Comparison of ENCODE assay signal across 37 mouse cellular contexts in the genomic region with DNA sequence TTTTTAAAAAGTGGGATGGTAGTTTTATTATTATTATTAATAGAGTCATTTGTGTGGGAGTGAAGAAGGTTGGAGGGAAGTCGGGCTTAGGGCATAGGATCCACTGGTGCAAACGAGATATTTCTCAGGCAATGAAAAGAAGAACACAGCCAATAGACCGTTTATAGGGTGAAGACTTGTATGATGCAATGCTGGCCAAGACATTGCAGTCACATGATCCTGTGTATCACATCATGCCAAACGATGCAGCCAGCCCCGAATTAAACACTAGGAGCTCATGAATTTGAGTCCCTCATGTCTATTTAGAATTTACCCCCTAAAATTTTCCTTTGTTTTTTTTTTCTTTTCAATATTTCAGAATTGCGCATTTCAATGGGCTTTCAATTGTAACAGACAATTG. TPM values are rescaled to one million over a fixed set of nuclear protein-coding genes. Genes with fewer than 3 reads are reported as not detected.
DNase-seq lines count a peak whose midpoint lies in the region; TF ChIP-seq lines count a peak whose summit lies in the region.
"Had no signal": no experiment of that assay in that cellular context is flagged by ENCODE, and none has a peak within 500 bp of the region (broad histone marks: within the 10 kb centered on the region; RNA-seq: fewer than 3 reads in every experiment).

No protein-coding gene starts in this region.

- no peak overlapping the region for H3K9ac ChIP-seq in heart, adult 2 months (ENCODE audit: low read depth, low read length)
- H3K9ac ChIP-seq in MEL (ENCODE audit: control insufficient read depth, low read depth, low read length, poor library complexity, severe bottlenecking) = no peak overlapping the region
- H3K9ac ChIP-seq: embryonic facial prominence, embryonic 13.5 days; forebrain, embryonic 12.5 days; forebrain, embryonic 15.5 days; heart, embryonic 12.5 days; heart, embryonic 15.5 days; hindbrain, embryonic 13.5 days; intestine, embryonic 15.5 days had no signal

- no peaks in the 10 kb centered on the region for H3K36me3 ChIP-seq in heart, adult 2 months (ENCODE audit: control insufficient read depth, insufficient read depth, low read length)
- no peaks in the 10 kb centered on the region for H3K36me3 ChIP-seq in MEL (ENCODE audit: control insufficient read depth in 1 of 2, insufficient read depth in 2 of 2, low read length in 2 of 2)
- H3K36me3 ChIP-seq: embryonic facial prominence, embryonic 10.5 days; embryonic facial prominence, embryonic 13.5 days; forebrain, embryonic 12.5 days; forebrain, embryonic 15.5 days; G1E; heart, embryonic 12.5 days; heart, embryonic 15.5 days; hindbrain, embryonic 10.5 days; hindbrain, embryonic 13.5 days; intestine, embryonic 15.5 days had no signal

- no peak overlapping the region for H3K4me3 ChIP-seq in heart, adult 2 months
- H3K4me3 ChIP-seq in MEL (ENCODE audit: control insufficient read depth in 1 of 2, insufficient read depth in 1 of 2, low read depth in 2 of 2, low read length in 2 of 2) = no peak overlapping the region
- no peak overlapping the region for H3K4me3 ChIP-seq in layer of hippocampus, adult 2 months
- H3K4me3 ChIP-seq: embryonic facial prominence, embryonic 10.5 days; embryonic facial prominence, embryonic 13.5 days; erythroblast, embryonic 14.5 days; forebrain, embryonic 12.5 days; forebrain, embryonic 15.5 days; heart, embryonic 12.5 days; heart, embryonic 15.5 days; hindbrain, embryonic 10.5 days; hindbrain, embryonic 13.5 days; intestine, embryonic 15.5 days had no signal

- DNase-seq in heart, adult 11 months = peak; percentile 61
- no peak for DNase-seq in heart, adult 2 months
- DNase-seq in 3T3-L1 (ENCODE audit: low read depth, low spot score) (peak; percentile 9), MEL (ENCODE audit: low read depth, low spot score) (no peak)
- peak; percentile 5 for DNase-seq in brain, embryonic 14.5 days (ENCODE audit: low read depth)
- no peak for DNase-seq in left cerebral cortex, adult 8-10 months (ENCODE audit: low spot score in 2 of 2)
- DNase-seq in layer of hippocampus, adult 2 months (ENCODE audit: low spot score in 2 of 2) = no peak
- DNase-seq: adrenal gland, postnatal 10 days; adrenal gland, postnatal 36 days; cerebellum, adult 11 months; cerebellum, adult 2 months; cerebellum, adult 9-11 months; cerebellum, postnatal 25 days; embryo, embryonic 11 days; gastrocnemius, postnatal 10 days; gastrocnemius, postnatal 36 days; heart, postnatal 10 days; heart, postnatal 36 days; kidney, adult 11 months had no signal

- H3K79me2 ChIP-seq in heart, adult 2 months (replicated peaks; ENCODE audit: control insufficient read depth, insufficient read depth, low read length) = no peaks in the 10 kb centered on the region
- H3K79me2 ChIP-seq in MEL (ENCODE audit: control insufficient read depth, insufficient read depth, low read length, poor library complexity) = no peaks in the 10 kb centered on the region

- 72% methylated on average over 6 of the region's 6 CpGs for WGBS in heart, adult 2 months

- no peaks in the 10 kb centered on the region for H3K9me3 ChIP-seq in MEL (replicated peaks; ENCODE audit: insufficient read depth, low read length)
- H3K9me3 ChIP-seq: embryonic facial prominence, embryonic 10.5 days; embryonic facial prominence, embryonic 13.5 days; forebrain, embryonic 12.5 days; forebrain, embryonic 15.5 days; G1E; heart, embryonic 12.5 days; heart, embryonic 15.5 days; hindbrain, embryonic 10.5 days; hindbrain, embryonic 13.5 days; intestine, embryonic 15.5 days had no signal

- H3K4me1 ChIP-seq in heart, adult 2 months (ENCODE audit: control insufficient read depth, insufficient read depth, low read length) = no peaks in the 10 kb centered on the region
- no peaks in the 10 kb centered on the region for H3K4me1 ChIP-seq in MEL (ENCODE audit: control insufficient read depth in 1 of 2, insufficient read depth in 2 of 2, low read length in 2 of 2)
- H3K4me1 ChIP-seq: embryonic facial prominence, embryonic 10.5 days; embryonic facial prominence, embryonic 13.5 days; forebrain, embryonic 12.5 days; forebrain, embryonic 15.5 days; heart, embryonic 15.5 days; hindbrain, embryonic 10.5 days; hindbrain, embryonic 13.5 days; intestine, embryonic 15.5 days had no signal

- TF ChIP-seq CTCF in heart, adult 2 months (IDR thresholded peaks at IDR 0.05) = no peak
- TF ChIP-seq CTCF in MEL (IDR thresholded peaks at IDR 0.05 in 2 of 3, conservative IDR thresholded peaks at IDR 0.05 in 1 of 3; ENCODE audit: control insufficient read depth in 1 of 3, insufficient read depth in 1 of 3, low read depth in 2 of 3, low read length in 3 of 3, poor library complexity in 1 of 3, severe bottlenecking in 1 of 3) = no peak
- TF ChIP-seq CTCF in brain, embryonic 14.5 days (IDR thresholded peaks at IDR 0.05; ENCODE audit: borderline replicate concordance, extremely low read depth, insufficient read depth, insufficient read length) = no peak
- TF ChIP-seq CTCF in layer of hippocampus, adult 2 months (conservative IDR thresholded peaks at IDR 0.05) = no peak

- no peak for TF ChIP-seq POLR2A in heart, adult 2 months (IDR thresholded peaks at IDR 0.05; ENCODE audit: insufficient read depth, low read depth, low read length)
- no peak for TF ChIP-seq POLR2A in MEL (IDR thresholded peaks at IDR 0.05; ENCODE audit: control insufficient read depth in 1 of 2, insufficient read depth in 1 of 2, low read depth in 1 of 2, low read length in 2 of 2, poor library complexity in 1 of 2)
- no peak for TF ChIP-seq POLR2A in brain, embryonic 14.5 days (IDR thresholded peaks at IDR 0.05; ENCODE audit: borderline replicate concordance, extremely low read depth, insufficient read depth, insufficient read length, poor library complexity, severe bottlenecking)

- TF ChIP-seq RAD21 in MEL (IDR thresholded peaks at IDR 0.05; ENCODE audit: low read depth, low read length) = no peak

- no peaks in the 10 kb centered on the region for H3K27me3 ChIP-seq in heart, adult 2 months (ENCODE audit: control insufficient read depth, insufficient read depth, low read length)
- H3K27me3 ChIP-seq in MEL (ENCODE audit: control insufficient read depth in 1 of 2, insufficient read depth in 2 of 2, low read length in 2 of 2) = no peaks in the 10 kb centered on the region
- H3K27me3 ChIP-seq: embryonic facial prominence, embryonic 13.5 days; forebrain, embryonic 12.5 days; forebrain, embryonic 15.5 days; heart, embryonic 12.5 days; heart, embryonic 15.5 days; hindbrain, embryonic 13.5 days; intestine, embryonic 15.5 days had no signal

- intact Hi-C loops in heart, adult 2 months (cut with DNase I) = no loop called here

- H3K27ac ChIP-seq in heart, adult 2 months = no peak overlapping the region
- no peak overlapping the region for H3K27ac ChIP-seq in MEL (ENCODE audit: control insufficient read depth, low read depth, low read length)
- H3K27ac ChIP-seq in layer of hippocampus, adult 2 months = no peak overlapping the region
- H3K27ac ChIP-seq: embryonic facial prominence, embryonic 10.5 days; embryonic facial prominence, embryonic 13.5 days; forebrain, embryonic 12.5 days; forebrain, embryonic 15.5 days; heart, embryonic 15.5 days; hindbrain, embryonic 10.5 days; hindbrain, embryonic 13.5 days; intestine, embryonic 15.5 days had no signal

- no peak for TF ChIP-seq EP300 in heart, adult 2 months (IDR thresholded peaks at IDR 0.05; ENCODE audit: insufficient read depth, low read depth, low read length)
- TF ChIP-seq EP300 in MEL (IDR thresholded peaks at IDR 0.05; ENCODE audit: low read depth in 1 of 2, low read length in 2 of 2) = no peak

TF ChIP-seq in MEL, 35 proteins besides CTCF, POLR2A, EP300 and RAD21:
- no peak for TF ChIP-seq GABPA (IDR thresholded peaks at IDR 0.05; ENCODE audit: low read depth, low read length)
- TF ChIP-seq JUND (IDR thresholded peaks at IDR 0.05; ENCODE audit: low read depth, low read length) = no peak
- peak; percentile 73; the same call in 1 of the 2 replicates for TF ChIP-seq USF1 (IDR thresholded peaks at IDR 0.05; ENCODE audit: low read depth, low read length)

RNA-seq across cellular contexts. Expression of gene Tnp1, which starts 13.0 kb away (rescaled TPM):
- total RNA-seq in heart, adult 2 months (2021) = not detected
- 1.1 and 2.4 TPM in 2 replicates for polyA plus RNA-seq in heart, adult 2 months (2012; rRNA removed)
- total RNA-seq in MEL (2012; rRNA removed) = not detected in 2 replicates
- polyA plus RNA-seq in MEL (2012; ENCODE audit: insufficient read depth in 1 of 2, insufficient read length in 2 of 2, low read depth in 1 of 2, low replicate concordance in 2 of 2, missing spikeins in 1 of 2) = not detected
- polyA plus RNA-seq in brain, embryonic 14.5 days (2012; rRNA removed) = not detected in 2 replicates
- total RNA-seq in left cerebral cortex, adult 8-10 months (2022) = not detected
- not detected for total RNA-seq in layer of hippocampus, adult 2 months (2021)
- total RNA-seq: adrenal gland, adult 18-20 months; adrenal gland, postnatal 10 days; adrenal gland, postnatal 36 days; CH12.LX; G1E; gastrocnemius, postnatal 10 days; gastrocnemius, postnatal 36 days; granulocyte monocyte progenitor cell, adult 5-6 weeks; heart, postnatal 10 days; heart, postnatal 36 days had no signal
- polyA plus RNA-seq: cerebellum, adult 2 months; cortical plate, adult 2 months; embryonic facial prominence, embryonic 10.5 days; embryonic facial prominence, embryonic 13.5 days; erythroblast, embryonic 14.5 days; forebrain, embryonic 12.5 days; forebrain, embryonic 15.5 days; frontal cortex, adult 2 months; G1E; heart, embryonic 12.5 days; heart, embryonic 15.5 days; hindbrain, embryonic 10.5 days; hindbrain, embryonic 13.5 days; hindbrain, embryonic 16.5 days; intestine, embryonic 15.5 days; Patski had no signal

Comparison
In these comparisons a context has a peak if more than half of its experiments do, and no peak if none do; other contexts are left out.
1. DNase-seq: peak in heart, adult 11 months (single experiment), 3T3-L1 (single experiment) and brain, embryonic 14.5 days (single experiment); none in heart, adult 2 months (0 of 2), MEL (single experiment), left cerebral cortex, adult 8-10 months (0 of 2) and layer of hippocampus, adult 2 months (0 of 2).